Mouse (Mus musculus): ENCODE results near the gene Prr29. TPM values are rescaled to one million over a fixed set of nuclear protein-coding genes. Genes with fewer than 3 reads are reported as not detected.

The Prr29 gene
- polyA plus RNA-seq, 1 experiment from 2014 or later, result 8.9 TPM

DNA sequence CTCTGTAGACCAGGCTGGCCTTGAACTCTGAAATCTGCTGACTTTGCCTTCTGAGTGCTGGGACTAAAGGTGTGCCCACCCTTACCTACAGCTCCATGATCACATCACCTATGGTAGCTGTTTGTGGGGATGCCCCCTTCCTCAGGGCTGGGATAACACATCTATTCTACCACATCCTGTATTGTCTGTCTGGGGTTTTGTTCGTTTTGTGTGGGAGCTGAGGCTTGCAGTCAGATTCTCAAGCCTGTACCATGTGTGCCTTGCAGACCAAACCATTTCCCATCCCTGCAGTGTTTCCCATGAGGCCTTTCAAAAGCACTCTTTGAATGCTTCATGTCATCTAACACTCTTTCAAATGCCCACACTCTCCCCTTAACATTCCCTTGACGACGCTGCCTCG, 13.3 kb upstream of the Prr29 start:
- Histone ChIP-seq H3K4me1 (ENCODE audit: insufficient read depth, low read depth, low read length) (no peaks in the 10 kb centered on the region), H3K9me3 (ENCODE audit: low read length) (no peaks in the 10 kb centered on the region), H3K27ac (ENCODE audit: low read length) (no peak overlapping the region), H3K9ac (replicated peaks; ENCODE audit: low read depth) (no peak overlapping the region), H3K4me2 (replicated peaks; ENCODE audit: low read depth, low read length) (no peak overlapping the region), H3K36me3 (ENCODE audit: insufficient read depth, low read length) (no peaks in the 10 kb centered on the region), H3K27me3 (replicated peaks; ENCODE audit: insufficient read depth, low read length) (no peaks in the 10 kb centered on the region), H3K4me3 (ENCODE audit: low read depth, low read length) (no peak overlapping the region)
- ATAC-seq, result no peak
- TF ChIP-seq EP300 (IDR thresholded peaks at IDR 0.05) (no peak), CTCF (IDR thresholded peaks at IDR 0.05) (no peak)
- 63% methylated on average over 4 of the region's 4 CpGs for WGBS
- DNase-seq (ENCODE audit: low spot score), result no peak

DNA sequence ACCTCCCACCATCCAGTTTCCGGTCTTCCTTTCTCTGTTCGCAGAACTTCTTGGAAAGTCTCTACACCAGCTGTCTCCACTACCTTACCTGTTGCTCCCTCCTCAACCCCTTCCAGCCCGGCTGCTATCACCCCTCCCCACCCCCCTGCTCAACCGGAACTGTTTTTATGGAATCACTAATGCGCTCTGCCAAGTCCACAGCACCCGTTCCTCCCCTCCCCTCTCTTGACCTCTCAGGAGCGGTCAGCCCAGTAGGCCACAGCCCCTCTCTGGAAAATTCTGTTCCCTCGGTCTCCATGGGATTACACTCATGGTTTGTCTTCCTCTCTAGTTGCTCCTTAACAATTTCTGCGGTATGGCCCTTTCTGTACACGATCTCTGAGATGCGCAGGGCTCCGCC, 12.1 kb upstream of the Prr29 start, which contains the start of gene Scn4a:
TSS of gene Scn4a (minus strand) at position 101 of the 400 bp plus-strand sequence.
- no peak for TF ChIP-seq CTCF (IDR thresholded peaks at IDR 0.05)
- TF ChIP-seq EP300 (IDR thresholded peaks at IDR 0.05), result no peak
- Histone ChIP-seq H3K9ac (replicated peaks; ENCODE audit: low read depth) (no peak within 1 kb of the TSS), H3K4me2 (replicated peaks; ENCODE audit: low read depth, low read length) (no peak within 1 kb of the TSS), H3K4me3 (ENCODE audit: low read depth, low read length) (no peak within 1 kb of the TSS), H3K9me3 (ENCODE audit: low read length) (no peaks in the 10 kb centered on the region), H3K27ac (ENCODE audit: low read length) (no peak within 1 kb of the TSS), H3K27me3 (replicated peaks; ENCODE audit: insufficient read depth, low read length) (no peaks in the 10 kb centered on the region), H3K4me1 (ENCODE audit: insufficient read depth, low read depth, low read length) (no peaks in the 10 kb centered on the region), H3K36me3 (ENCODE audit: insufficient read depth, low read length) (no peaks in the 10 kb centered on the region)
- ATAC-seq, result no peak
- DNase-seq (ENCODE audit: low spot score), result no peak
- 74% methylated on average over 12 of the region's 12 CpGs for WGBS

DNA sequence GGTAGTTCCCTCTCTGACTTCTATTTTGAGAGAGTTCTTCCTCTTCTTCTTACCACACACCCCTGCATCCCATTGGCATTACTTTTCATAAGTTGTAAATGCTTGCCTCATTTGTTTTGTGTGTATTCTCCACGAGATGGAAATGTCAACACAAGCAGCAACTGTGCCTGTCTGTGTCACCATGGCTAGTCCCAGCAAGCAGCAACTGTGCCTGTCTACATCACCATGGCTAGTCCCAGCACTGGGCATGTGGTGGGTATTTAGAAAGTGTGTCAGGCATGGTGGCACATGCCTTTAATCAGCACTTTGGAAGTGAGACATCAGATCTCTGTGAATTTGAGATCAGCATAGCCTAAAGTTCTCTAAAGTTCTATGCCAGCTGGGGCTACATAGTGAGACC, 11.1 kb upstream of the Prr29 start:
- ATAC-seq, result no peak
- TF ChIP-seq EP300 (IDR thresholded peaks at IDR 0.05) (no peak), CTCF (IDR thresholded peaks at IDR 0.05) (no peak)
- WGBS, result 21% methylated on average over 1 of the region's 1 CpGs

DNA sequence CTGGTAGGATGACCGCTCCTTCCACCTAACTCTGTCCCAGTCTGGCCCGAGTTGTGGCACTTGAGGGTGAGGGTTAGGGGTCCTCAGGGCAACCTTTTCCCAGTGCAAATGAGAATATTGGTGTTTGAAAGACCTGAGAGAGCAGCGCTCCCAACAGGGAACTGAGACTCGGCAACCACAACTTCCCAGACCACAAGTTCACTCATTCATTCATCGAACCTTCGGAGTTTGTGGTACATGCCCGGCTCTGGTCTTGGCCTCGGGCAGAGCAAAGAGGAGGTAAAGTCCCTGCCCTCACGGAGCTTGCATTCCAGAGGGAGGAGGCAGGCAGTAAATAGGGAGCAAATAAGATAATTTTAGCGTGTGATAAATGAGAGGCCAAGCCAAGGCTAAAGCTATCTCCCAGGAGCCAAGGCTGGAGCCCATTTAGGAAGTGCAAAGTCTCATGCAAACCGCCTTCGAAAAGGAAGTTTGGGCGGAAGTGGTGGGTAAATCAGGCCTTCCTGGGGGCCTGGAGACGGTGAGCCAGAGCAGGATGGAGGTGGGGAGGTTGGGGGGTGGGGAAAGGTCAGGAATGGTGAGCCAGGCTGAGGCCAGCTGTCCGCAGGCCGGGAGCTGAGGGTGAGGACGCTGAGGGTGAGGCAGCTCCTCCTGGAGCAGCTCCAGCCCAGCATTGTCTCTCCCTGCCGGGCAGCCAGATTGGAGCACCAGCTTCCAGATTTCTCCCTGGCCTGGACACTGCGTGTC, 9.7 kb upstream of the Prr29 start:
- DNase-seq (ENCODE audit: low spot score), result peak; percentile 12
- Histone ChIP-seq H3K4me2 (replicated peaks; ENCODE audit: low read depth, low read length) (no peak overlapping the region), H3K4me3 (ENCODE audit: low read depth, low read length) (no peak overlapping the region), H3K9ac (replicated peaks; ENCODE audit: low read depth) (no peak overlapping the region), H3K9me3 (ENCODE audit: low read length) (no peaks in the 10 kb centered on the region), H3K27me3 (replicated peaks; ENCODE audit: insufficient read depth, low read length) (no peaks in the 10 kb centered on the region), H3K36me3 (ENCODE audit: insufficient read depth, low read length) (no peaks in the 10 kb centered on the region), H3K4me1 (ENCODE audit: insufficient read depth, low read depth, low read length) (no peaks in the 10 kb centered on the region), H3K27ac (ENCODE audit: low read length) (no peak overlapping the region)
- 42% methylated on average over 19 of the region's 19 CpGs for WGBS
- TF ChIP-seq CTCF (IDR thresholded peaks at IDR 0.05), result no peak
- no peak for TF ChIP-seq EP300 (IDR thresholded peaks at IDR 0.05)
- ATAC-seq, result peak; percentile 71

More for the DNA sequence above, 11.1 kb upstream of the Prr29 start:
- H3K27ac ChIP-seq (ENCODE audit: low read length), result no peak overlapping the region
- H3K4me2 ChIP-seq (replicated peaks; ENCODE audit: low read depth, low read length), result no peak overlapping the region
- no peaks in the 10 kb centered on the region for H3K27me3 ChIP-seq (replicated peaks; ENCODE audit: insufficient read depth, low read length)
- H3K4me1 ChIP-seq (ENCODE audit: insufficient read depth, low read depth, low read length), result no peaks in the 10 kb centered on the region
- H3K9ac ChIP-seq (replicated peaks; ENCODE audit: low read depth), result no peak overlapping the region
- no peaks in the 10 kb centered on the region for H3K9me3 ChIP-seq (ENCODE audit: low read length)
- H3K36me3 ChIP-seq (ENCODE audit: insufficient read depth, low read length), result no peaks in the 10 kb centered on the region
- no peak overlapping the region for H3K4me3 ChIP-seq (ENCODE audit: low read depth, low read length)
- DNase-seq (ENCODE audit: low spot score), result no peak

DNA sequence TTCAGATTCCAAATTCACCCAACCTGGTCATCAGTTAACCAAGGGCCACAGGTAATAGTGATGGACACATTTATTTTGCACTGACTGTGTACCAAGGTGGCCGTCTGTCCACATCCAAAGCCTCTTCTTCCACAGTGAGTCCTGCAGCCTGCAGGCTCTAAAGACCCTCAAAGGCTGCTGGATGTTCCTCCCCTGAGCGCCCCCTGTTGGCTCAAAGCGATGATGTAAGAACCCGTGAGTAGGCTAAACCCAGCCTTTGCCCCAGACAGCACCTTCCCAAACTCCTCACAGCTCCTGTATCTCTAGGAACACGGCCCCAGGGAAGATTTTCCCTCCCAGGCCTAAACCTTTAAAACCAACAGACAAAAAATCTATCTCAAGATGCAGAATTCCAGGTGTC, 5.9 kb upstream of the Prr29 start:
- Histone ChIP-seq H3K36me3 (ENCODE audit: insufficient read depth, low read length) (no peaks in the 10 kb centered on the region), H3K4me1 (ENCODE audit: insufficient read depth, low read depth, low read length) (no peaks in the 10 kb centered on the region), H3K9ac (replicated peaks; ENCODE audit: low read depth) (no peak overlapping the region), H3K4me2 (replicated peaks; ENCODE audit: low read depth, low read length) (no peak overlapping the region), H3K27me3 (replicated peaks; ENCODE audit: insufficient read depth, low read length) (no peaks in the 10 kb centered on the region), H3K9me3 (ENCODE audit: low read length) (no peaks in the 10 kb centered on the region), H3K4me3 (ENCODE audit: low read depth, low read length) (no peak overlapping the region), H3K27ac (ENCODE audit: low read length) (no peak overlapping the region)
- WGBS, result 32% methylated on average over 5 of the region's 5 CpGs
- no peak for DNase-seq (ENCODE audit: low spot score)
- TF ChIP-seq EP300 (IDR thresholded peaks at IDR 0.05) (no peak), CTCF (IDR thresholded peaks at IDR 0.05) (peak; percentile 58)
- no peak for ATAC-seq

DNA sequence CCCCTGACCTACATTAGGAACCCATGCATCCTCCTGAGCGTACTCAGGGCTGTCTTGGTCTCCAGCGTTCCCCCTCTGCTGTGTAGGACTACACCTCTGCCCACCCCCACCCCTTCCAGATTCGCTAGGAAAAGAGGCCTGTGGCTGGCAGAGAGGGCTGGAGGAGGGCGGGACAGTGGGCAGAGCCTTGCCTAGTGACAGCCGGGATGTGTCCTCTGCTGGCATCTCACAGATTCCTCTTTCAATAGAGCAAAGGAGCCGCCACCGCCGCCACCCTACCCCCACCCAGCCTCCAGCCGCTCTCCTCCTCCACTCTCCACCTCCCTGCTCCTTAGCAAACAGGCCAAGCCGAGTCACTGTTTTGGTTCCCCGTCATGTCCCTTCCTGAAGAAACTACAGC, 560 bp upstream of the Prr29 start:
- H3K4me3 ChIP-seq (ENCODE audit: low read depth, low read length), result no peak overlapping the region
- H3K27ac ChIP-seq (ENCODE audit: low read length), result peak overlapping the region; percentile 54
- H3K9ac ChIP-seq (replicated peaks; ENCODE audit: low read depth), result no peak overlapping the region
- H3K4me1 ChIP-seq (ENCODE audit: insufficient read depth, low read depth, low read length), result peaks cover 13% of the 10 kb centered on the region
- ATAC-seq, result peak; percentile 81
- peak overlapping the region; percentile 28; the same call in 1 of the 2 replicates for H3K4me2 ChIP-seq (replicated peaks; ENCODE audit: low read depth, low read length)
- TF ChIP-seq EP300 (IDR thresholded peaks at IDR 0.05), result no peak
- no peak for TF ChIP-seq CTCF (IDR thresholded peaks at IDR 0.05)
- no peaks in the 10 kb centered on the region for H3K36me3 ChIP-seq (ENCODE audit: insufficient read depth, low read length)
- WGBS, result 6% methylated on average over 8 of the region's 11 CpGs
- no peaks in the 10 kb centered on the region for H3K27me3 ChIP-seq (replicated peaks; ENCODE audit: insufficient read depth, low read length)
- no peaks in the 10 kb centered on the region for H3K9me3 ChIP-seq (ENCODE audit: low read length)
- peak; percentile 71 for DNase-seq (ENCODE audit: low spot score)

All from lung, postnatal 0 days (tissue).